Mouse (Mus musculus) stomach, postnatal 0 days (tissue): ENCODE measurements around the gene Teddm1b. TPM values are rescaled to one million over a fixed set of nuclear protein-coding genes. Genes with fewer than 3 reads are reported as not detected.

Experiments
- ATAC-seq: fragments of 200-750 bp; cut with Nextera tagmentation; 2 replicates; pipeline ENCODE4 v1.8.0; 2017; ENCODE audit not compliant: low FRiP score, low TSS enrichment
- DNase-seq: peaks from one replicate; pipeline ENCODE4 v3.0.0-alpha.2; 2016; ENCODE audit warnings: low spot score
- H3K27ac ChIP-seq: fragments of 300-500 bp; sonication (generic); replicated peaks from 2 replicates; pipeline ENCODE4 v1.5.1; 2014; ENCODE audit warnings: mild to moderate bottlenecking, control low read depth
- H3K27me3 ChIP-seq: fragments of 300-500 bp; sonication (generic); 2 replicates; pipeline ENCODE4 v1.6.1; 2014; ENCODE audit warnings: low read length; ENCODE audit not compliant: control insufficient read depth, insufficient read depth
- H3K36me3 ChIP-seq: fragments of 300-500 bp; sonication (generic); 2 replicates; pipeline ENCODE4 v1.6.1; 2014; ENCODE audit warnings: low read length, mixed read lengths; ENCODE audit not compliant: control insufficient read depth, insufficient read depth
- H3K4me1 ChIP-seq: fragments of 300-500 bp; sonication (generic); replicated peaks from 2 replicates; pipeline ENCODE4 v1.6.1; 2014; ENCODE audit warnings: antibody characterized with exemption; ENCODE audit not compliant: control insufficient read depth, insufficient read depth
- H3K4me2 ChIP-seq: fragments of 300-500 bp; sonication (generic); replicated peaks from 2 replicates; pipeline ENCODE4 v1.6.1; 2014; ENCODE audit warnings: low read depth, mild to moderate bottlenecking, control low read depth, moderate library complexity
- H3K4me3 ChIP-seq: fragments of 300-500 bp; sonication (generic); 2 replicates; pipeline ENCODE4 v1.5.1; 2014; ENCODE audit warnings: low read depth, low read length, control low read depth
- H3K9ac ChIP-seq: fragments of 300-500 bp; sonication (generic); 2 replicates; pipeline ENCODE4 v1.6.1; 2014; ENCODE audit warnings: mild to moderate bottlenecking, low read length, control low read depth, mixed read lengths
- H3K9me3 ChIP-seq: fragments of 300-500 bp; sonication (generic); 2 replicates; pipeline ENCODE4 v1.6.1; 2016; ENCODE audit warnings: low read length; ENCODE audit not compliant: control insufficient read depth
- CTCF ChIP-seq: IDR thresholded peaks from 2 replicates; pipeline ENCODE4 v1.5.1; 2016; ENCODE audit warnings: antibody characterized with exemption, low read depth, mild to moderate bottlenecking, moderate library complexity
- EP300 ChIP-seq: optimal IDR thresholded peaks from 2 replicates; pipeline ENCODE3; 2016; ENCODE audit warnings: antibody characterized with exemption
- WGBS: fragments of 180-500 bp; shearing (Covaris S2); extraction: QIAGEN DNeasy Blood & Tissue Kit; methylation state at CpG from one replicate; pipeline ENCODE4 v1.1.7; 2014; 5-methylcytosine and 5-hydroxymethylcytosine counted together
- polyA plus RNA-seq: library from polyadenylated mRNA; unstranded; fragments of >200 nt; fragmentation: Nextera tagmentation; extraction: Ambion mirVana; gene quantifications from 2 replicates; pipeline ENCODE4 v1.2.1, GENCODE M21; 2015

Teddm1b gene
- polyA plus RNA-seq, 1 experiment from 2014 or later, result 0.11 TPM

- no peak overlapping the region for H3K9ac ChIP-seq
- no peaks in the 10 kb centered on the region for H3K27me3 ChIP-seq
- WGBS, result 78% methylated on average over 5 of the region's 5 CpGs
Measured at GRCm38 (mm10) chr1:153910423-153910822, 36.3 kb downstream of the Teddm1b start.

GRCm38 (mm10) chr1:153911276-153911795, 37.2 kb downstream of the Teddm1b start:
- Histone ChIP-seq H3K4me1 (0 out of 2 replicates have a peak, but pooled peaks cover 2% of the 10 kb centered on the region), H3K9me3 (no peaks in the 10 kb centered on the region), H3K4me3 (no peak overlapping the region), H3K4me2 (no peak overlapping the region), H3K36me3 (peaks cover 23% of the 10 kb centered on the region), H3K27me3 (no peaks in the 10 kb centered on the region), H3K27ac (no peak overlapping the region), H3K9ac (no peak overlapping the region)
- WGBS, result 70% methylated on average over 6 of the region's 6 CpGs
- DNase-seq (no peak), ATAC-seq (no peak)
- no peak for TF ChIP-seq CTCF
- TF ChIP-seq EP300, result no peak

More at GRCm38 (mm10) chr1:153910423-153910822, 36.3 kb downstream of the Teddm1b start:
- no peaks in the 10 kb centered on the region for H3K9me3 ChIP-seq
- TF ChIP-seq EP300 (no peak), CTCF (no peak)
- 0 out of 2 replicates have a peak, but pooled peaks cover 2% of the 10 kb centered on the region for H3K4me1 ChIP-seq
- DNase-seq (no peak), ATAC-seq (peak; percentile 26; the same call in 1 of the 2 replicates)
- H3K4me2 ChIP-seq, result no peak overlapping the region
- H3K36me3 ChIP-seq, result peaks cover 29% of the 10 kb centered on the region
- no peak overlapping the region for H3K4me3 ChIP-seq
- 0 out of 2 replicates have a peak overlapping the region, but pooled peaks have one; percentile 61 for H3K27ac ChIP-seq

- 0 out of 2 replicates have a peak, but pooled peaks cover 2% of the 10 kb centered on the region for H3K4me1 ChIP-seq
- no peak overlapping the region for H3K4me3 ChIP-seq
- no peak overlapping the region for H3K4me2 ChIP-seq
- no peaks in the 10 kb centered on the region for H3K9me3 ChIP-seq
- ATAC-seq (no peak), DNase-seq (no peak)
- 64% methylated on average over 3 of the region's 3 CpGs for WGBS
- peaks cover under 1% of the 10 kb centered on the region for H3K36me3 ChIP-seq
- H3K9ac ChIP-seq, result no peak overlapping the region
- TF ChIP-seq EP300 (no peak), CTCF (no peak)
- no peak overlapping the region for H3K27ac ChIP-seq
- H3K27me3 ChIP-seq, result no peaks in the 10 kb centered on the region
Measured at GRCm38 (mm10) chr1:153913869-153914268, 39.7 kb downstream of the Teddm1b start.

GRCm38 (mm10) chr1:153918521-153919206, 44.5 kb downstream of the Teddm1b start:
- H3K4me3 ChIP-seq, result no peak overlapping the region
- WGBS, result 73% methylated on average over 3 of the region's 3 CpGs
- no peak for DNase-seq

GRCm38 (mm10) chr1:153921642-153922041, 47.5 kb downstream of the Teddm1b start:
- Histone ChIP-seq H3K36me3 (no peaks in the 10 kb centered on the region), H3K9me3 (no peaks in the 10 kb centered on the region), H3K4me2 (no peak overlapping the region), H3K27me3 (no peaks in the 10 kb centered on the region), H3K4me1 (no peaks in the 10 kb centered on the region), H3K9ac (no peak overlapping the region), H3K27ac (no peak overlapping the region), H3K4me3 (no peak overlapping the region)
- ATAC-seq, result no peak
- DNase-seq, result no peak
- TF ChIP-seq EP300 (no peak), CTCF (no peak)
- WGBS, result 85% methylated on average over 3 of the region's 3 CpGs

More at GRCm38 (mm10) chr1:153918521-153919206, 44.5 kb downstream of the Teddm1b start:
- Histone ChIP-seq H3K36me3 (no peaks in the 10 kb centered on the region), H3K27me3 (no peaks in the 10 kb centered on the region), H3K4me1 (no peaks in the 10 kb centered on the region), H3K9me3 (no peaks in the 10 kb centered on the region), H3K4me2 (no peak overlapping the region), H3K9ac (no peak overlapping the region), H3K27ac (no peak overlapping the region)
- TF ChIP-seq CTCF (no peak), EP300 (no peak)
- ATAC-seq, result no peak

- H3K9ac ChIP-seq, result no peak overlapping the region
- ATAC-seq (no peak), DNase-seq (no peak)
- no peak overlapping the region for H3K4me3 ChIP-seq
- TF ChIP-seq EP300 (no peak), CTCF (no peak)
- H3K4me1 ChIP-seq, result no peaks in the 10 kb centered on the region
- no peaks in the 10 kb centered on the region for H3K27me3 ChIP-seq
- H3K9me3 ChIP-seq, result no peaks in the 10 kb centered on the region
- H3K4me2 ChIP-seq, result no peak overlapping the region
- 35% methylated on average over 5 of the region's 5 CpGs for WGBS
- H3K36me3 ChIP-seq, result no peaks in the 10 kb centered on the region
- H3K27ac ChIP-seq, result no peak overlapping the region
Measured at GRCm38 (mm10) chr1:153922571-153923021, 48.5 kb downstream of the Teddm1b start.
